Mouse (Mus musculus) adrenal gland, adult 8-10 months (tissue): ENCODE results near the gene Gstm7. TPM values are rescaled to one million over a fixed set of nuclear protein-coding genes. Genes with fewer than 3 reads are reported as not detected.
"Not testable (repeated sequence)": the region's sequence is repeated elsewhere in the genome, so short reads cannot be mapped to it uniquely, and the experiment has no call there.

ENCODE experiments used
- DNase-seq: peaks from one replicate; pipeline ENCODE4 v3.0.0; 2022
- total RNA-seq, 4 experiments: library from RNA; stranded (reverse); gene quantifications; 2 replicates each; pipeline ENCODE4 v1.2.4; 2022

Gene Gstm7
- total RNA-seq, 4 experiments from 2014 or later: 135 to 182 (median 168) TPM

- DNase-seq: no peak
Measured at GRCm38 (mm10) chr3:107932128-107932527, 511 bp upstream of the Gstm7 start.

- no peak for DNase-seq
Measured at GRCm38 (mm10) chr3:107931134-107931533, 483 bp downstream of the Gstm7 start.

DNA sequence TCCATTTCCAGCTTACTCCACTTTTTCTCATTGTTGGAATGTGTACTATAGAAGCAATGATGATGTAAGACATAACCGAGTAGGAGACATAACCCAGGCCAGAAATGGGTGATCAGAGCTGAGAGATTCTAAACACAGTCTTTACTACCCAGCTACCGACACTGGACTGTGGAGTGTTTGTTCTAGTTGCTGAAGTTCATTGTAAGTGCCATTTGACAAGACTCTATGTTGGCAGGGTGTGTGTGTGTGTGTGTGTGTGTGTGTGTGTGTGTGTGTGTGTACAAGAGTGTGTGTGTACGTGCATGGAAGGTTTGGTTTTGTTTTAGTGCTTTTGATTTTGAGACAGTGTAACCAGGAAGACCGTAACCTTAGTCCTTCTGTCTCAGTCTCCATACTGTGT lies 1.9 kb downstream of the Gstm7 start:
- DNase-seq: no peak

DNA sequence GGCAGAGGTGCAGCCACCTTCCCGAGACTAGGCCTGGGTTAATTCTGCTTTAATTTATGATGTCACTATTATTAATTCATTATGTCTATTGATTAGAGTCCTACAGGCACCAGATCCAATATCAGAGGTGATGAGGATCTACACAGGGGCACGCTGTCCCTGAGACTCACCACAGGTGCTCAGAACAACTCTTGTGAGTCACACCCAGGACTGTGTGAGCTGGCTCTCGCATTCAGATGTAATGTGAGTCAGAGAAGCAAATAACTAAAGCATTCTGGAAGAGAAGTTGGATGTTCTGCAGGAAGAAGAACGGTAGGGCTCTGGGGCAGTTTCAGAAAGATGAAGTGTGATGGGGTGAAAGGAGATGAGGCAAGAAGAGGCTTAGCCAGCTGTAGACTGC lies 2.4 kb downstream of the Gstm7 start:
- no peak for DNase-seq

DNA sequence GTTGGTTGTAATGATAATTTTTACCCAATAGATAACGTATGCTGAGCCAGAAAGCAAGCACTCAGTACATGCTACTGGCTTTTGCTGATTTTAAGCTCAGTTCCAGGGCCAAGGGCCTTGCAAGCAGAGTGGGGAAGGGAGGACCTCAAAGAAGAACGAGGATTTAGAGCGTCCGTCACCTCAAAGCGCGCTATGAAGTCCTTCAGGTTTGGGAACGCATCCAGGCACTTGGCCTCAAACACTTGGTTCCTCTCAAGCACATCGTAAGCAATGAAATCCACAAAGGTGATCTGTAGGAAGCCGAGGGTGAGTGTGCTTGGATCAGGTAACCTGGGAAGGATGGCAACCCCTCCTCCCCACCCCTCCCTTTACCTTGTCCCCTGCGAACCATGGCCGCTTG lies 2.9 kb downstream of the Gstm7 start:
- DNase-seq: no peak

- DNase-seq: no peak
Measured at GRCm38 (mm10) chr3:107927841-107928240, 3.8 kb downstream of the Gstm7 start.

DNA sequence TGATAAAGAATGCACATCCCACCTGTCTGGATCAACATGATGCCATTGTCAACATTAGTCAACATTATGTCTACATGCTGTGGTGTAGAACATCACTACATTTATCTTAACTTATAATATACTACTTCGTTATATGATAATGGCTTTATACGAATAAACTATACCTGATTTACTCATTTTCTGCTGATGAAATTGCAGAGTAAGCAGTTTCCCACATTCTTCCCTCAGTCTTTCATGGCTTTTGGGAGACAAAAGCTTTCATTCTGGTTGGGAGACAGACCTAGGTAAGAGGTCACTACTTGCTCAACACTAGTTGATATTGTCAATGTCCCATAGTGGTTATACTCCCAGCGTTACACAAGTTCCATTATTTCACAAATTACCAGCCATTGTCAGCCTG lies 6.3 kb downstream of the Gstm7 start:
- no peak for DNase-seq

GRCm38 (mm10) chr3:107920348-107920747 lies 11.3 kb downstream of the Gstm7 start:
- DNase-seq: no peak

GRCm38 (mm10) chr3:107917783-107918408 lies 13.7 kb downstream of the Gstm7 start:
- DNase-seq: no peak

DNA sequence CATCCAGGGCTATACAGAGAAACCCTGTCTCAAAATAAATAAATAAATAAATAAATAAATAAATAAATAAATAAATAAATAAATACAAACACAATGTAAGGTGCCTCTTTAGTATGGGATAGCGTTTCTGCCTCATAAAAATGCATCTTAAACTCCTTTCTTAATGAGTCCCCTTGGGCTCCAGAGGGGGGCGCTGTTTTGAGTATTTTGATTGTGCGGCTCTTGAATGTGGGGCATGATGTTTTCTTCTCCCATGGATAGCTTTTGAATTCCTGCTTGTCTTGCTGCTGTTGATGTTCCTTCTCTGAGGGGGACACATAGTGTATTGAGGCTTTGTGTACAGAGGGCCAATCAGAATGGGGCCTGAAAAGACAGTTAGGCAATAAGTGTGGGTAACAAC lies 14.5 kb downstream of the Gstm7 start:
- DNase-seq: no peak

DNA sequence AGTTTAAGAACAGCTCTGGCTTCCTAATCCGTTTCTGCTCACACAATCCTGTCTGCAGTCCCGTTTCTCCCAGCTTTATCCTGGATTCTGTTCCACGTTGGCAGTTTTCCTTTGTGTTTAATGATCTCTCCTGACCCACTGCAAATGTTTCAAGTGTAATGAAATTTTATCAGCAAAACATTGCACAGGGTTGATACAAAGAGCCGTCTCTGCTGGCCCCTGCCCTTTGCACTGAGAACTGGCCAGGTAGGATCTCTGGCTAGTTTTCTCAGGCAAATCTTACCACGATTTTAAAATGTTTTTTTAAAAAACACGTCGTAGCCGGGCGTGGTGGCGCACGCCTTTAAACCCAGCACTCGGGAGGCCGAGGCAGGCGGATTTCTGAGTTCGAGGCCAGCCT lies 14.9 kb downstream of the Gstm7 start:
- no peak for DNase-seq

GRCm38 (mm10) chr3:107905942-107906341 lies 25.7 kb downstream of the Gstm7 start:
- DNase-seq: no peak

DNA sequence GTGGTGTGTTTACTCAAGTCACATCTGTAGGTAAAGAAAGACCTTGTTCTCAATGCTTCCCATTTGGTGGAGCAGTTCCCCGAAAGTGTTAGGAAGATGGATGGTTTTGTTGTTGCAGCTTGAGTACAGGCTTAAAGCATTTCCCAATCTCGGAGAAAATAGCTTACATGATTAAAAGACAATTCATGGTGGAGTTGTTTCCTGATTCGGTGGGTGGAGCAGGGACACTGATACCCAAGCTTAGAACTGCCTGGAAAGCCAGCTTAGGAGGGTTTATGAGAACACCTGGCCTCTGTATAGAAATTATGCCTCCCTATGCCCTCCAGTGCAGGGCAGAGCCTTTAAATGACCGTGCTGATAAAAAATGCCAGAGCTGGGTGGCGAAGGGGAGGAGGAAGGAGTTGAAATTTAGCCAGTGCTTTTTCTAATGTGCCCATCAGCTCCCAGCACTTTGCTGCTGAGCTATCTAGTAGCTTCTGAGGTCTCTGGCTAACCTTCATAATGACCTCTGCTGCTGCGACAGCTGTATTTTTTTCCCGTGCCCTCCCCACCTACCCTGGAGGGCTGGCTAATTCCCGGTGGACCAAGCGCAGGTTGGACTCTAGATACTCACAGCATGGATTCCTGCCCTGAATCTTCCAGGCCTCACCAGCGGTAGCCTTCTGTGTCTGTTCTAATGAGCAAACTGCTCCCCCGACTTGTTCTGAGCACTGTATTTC lies 30.5 kb downstream of the Gstm7 start:
- no peak for DNase-seq

- no peak for DNase-seq
Measured at GRCm38 (mm10) chr3:107898691-107899090, 32.9 kb downstream of the Gstm7 start.

DNA sequence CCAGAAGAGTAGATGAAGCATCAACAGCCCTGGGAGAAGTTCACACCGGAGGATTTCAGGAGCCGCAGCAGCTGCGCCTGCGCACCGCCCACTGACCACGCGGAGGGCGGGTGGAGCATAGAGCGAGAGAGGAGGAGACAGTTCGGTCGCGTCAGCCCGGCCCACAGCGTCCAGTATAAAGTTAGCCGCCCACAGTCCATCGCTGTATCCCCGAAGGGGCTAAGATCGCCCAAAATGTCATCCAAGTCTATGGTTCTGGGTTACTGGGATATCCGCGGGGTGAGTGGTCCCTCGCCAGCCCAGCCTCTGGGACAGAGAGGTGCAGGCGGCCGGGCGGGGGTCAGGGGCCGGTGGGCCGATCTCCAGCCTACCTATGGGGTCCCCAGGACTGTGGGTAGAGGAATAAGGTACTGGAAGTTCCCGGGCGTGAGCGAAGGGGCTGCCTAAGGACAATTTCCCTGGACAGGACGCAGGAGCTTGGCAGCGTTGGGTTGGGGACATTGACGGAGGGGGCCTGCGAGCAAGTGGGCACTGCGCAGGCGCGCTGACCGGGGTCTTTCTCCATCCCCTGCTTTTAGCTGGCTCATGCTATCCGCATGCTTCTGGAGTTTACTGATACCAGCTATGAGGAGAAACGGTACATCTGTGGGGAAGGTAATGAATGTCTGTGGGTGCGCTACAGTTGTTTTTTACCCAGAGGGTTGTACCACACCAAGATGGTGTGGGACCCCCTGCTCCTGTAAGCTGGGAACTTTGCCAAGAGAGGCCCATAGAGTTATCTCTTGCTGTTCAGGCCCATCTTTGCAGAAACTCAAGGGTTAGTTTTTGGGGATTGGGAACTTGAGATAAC lies 35.7 kb downstream of the Gstm7 start, which contains the start of gene Gstm5:
TSS of gene Gstm5 (plus strand) at position 102 of the 850 bp plus-strand sequence.
- peak; percentile 78 for DNase-seq

GRCm38 (mm10) chr3:107895194-107895719 lies 36.4 kb downstream of the Gstm7 start:
- no peak for DNase-seq

DNA sequence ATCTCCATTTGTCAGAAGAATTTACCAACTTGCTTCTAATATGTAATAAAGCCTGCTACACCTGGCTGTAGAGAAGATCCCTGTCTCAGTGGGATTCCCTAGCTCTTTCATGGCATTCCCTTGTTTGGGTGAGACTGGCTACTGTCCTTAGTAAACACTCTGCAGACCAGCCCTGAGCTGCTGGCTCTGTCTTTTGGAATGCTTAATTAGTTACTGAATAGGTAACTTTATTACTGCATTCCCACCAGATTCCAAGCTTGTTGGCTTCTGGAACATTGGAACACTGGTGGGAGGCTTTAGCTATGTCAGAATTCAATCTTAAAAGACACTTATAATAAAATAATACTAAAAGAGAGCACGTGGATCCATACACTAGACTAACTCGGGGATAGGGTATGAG lies 42.4 kb downstream of the Gstm7 start:
- DNase-seq: not testable (repeated sequence)

DNA sequence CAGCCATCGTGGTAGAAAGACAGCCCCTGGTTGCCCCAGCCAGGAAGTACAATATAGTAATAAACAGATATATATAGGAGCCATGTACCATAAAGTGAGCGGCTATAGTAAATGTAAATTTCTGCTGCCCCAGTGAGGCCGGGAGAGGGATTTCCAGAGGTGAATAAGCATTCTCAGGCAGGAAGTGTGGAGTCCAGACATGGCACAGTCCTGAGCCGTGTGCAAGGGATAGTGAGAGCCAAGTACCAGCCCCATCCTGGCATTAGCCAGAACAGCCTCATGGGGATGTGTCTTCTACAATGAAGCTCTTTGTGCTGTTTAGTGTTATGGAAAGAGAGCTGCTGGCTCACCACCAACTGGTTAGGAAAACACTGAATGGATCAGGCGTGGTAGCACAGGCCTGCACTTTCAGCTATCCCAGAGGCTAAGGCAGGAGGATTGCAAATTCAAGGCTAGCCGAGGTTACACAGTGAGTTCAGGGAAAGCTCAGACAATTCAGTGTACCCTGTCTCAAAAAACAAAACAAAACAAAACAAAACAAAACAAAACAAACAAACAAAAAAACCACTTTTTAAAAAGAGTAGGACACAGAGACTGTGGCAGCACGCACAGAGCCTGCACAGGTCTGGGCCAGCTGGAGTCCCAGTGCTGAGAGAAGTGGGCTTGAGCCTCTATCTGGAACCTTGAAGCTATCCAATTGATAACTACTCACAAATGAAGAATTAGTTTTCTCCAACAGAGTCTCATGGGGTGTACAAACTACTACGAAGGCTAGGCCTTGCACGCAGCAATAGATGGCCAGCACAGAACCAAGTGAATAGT lies 43.7 kb downstream of the Gstm7 start:
- DNase-seq: no peak

DNA sequence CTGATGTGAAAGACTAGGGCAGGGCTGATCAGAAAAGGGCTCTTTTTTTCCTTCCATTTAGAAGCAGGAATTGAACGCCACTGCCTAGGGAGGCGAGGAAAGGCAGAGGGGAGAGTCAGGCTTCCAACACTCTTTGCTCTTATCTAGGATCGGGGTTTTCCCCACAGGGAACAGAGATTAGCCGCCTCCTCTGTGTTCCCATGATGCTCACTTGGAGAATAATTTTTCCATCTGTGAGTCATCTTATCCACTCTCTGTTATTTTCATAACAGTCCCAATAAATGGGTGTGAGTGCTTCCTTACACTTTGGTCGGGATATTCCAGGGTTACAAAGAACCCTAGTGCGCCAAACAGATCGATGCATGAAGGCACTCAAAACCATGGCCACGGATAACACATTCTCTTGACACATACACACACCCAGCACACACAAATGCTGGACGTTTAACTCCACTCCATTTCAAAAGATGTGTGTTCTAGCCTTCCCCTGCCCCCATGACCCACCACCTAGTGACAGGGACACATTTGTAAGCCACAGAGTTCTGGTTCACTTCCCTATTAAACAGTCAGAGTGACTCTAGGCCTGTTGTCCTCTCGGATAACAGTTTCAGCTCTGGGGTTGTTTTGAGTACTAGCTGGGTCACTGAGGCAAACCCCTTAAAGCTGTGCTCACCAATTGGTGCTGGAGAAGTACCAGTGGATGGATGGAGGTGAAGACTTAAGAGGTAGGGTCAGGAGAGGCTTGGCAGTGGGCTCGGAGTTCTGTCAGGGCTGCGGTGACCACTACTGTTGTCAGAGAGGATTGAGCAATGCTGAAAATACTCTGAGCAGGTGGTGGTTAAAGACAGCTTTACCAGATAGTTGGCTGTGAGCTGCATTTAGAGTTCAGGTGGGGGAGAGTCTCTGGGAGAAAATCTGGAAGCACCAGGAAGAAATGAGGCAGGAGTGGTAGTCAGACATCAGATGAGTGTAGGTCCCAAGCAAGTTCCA lies 53.6 kb downstream of the Gstm7 start:
- no peak for DNase-seq

DNA sequence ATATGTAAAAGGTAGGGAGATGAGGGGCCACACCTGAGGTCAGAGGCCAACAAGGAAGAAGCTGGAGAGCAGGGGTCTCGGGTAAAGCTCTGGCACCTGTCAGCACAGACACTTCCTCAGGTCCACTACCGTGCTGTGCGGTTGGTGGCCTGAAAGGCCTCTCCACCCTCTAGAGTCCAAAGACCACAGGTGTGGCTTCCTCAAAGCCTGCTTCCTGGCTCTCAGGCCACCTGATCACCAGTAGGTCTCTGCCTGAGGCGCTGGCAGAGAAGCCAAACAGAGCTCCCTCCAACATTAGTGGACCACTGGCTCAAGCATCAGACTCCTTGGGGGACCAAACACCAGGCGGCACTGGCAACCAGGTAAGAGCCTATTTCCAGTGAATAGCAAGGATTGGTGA lies 54.6 kb downstream of the Gstm7 start, which contains the start of gene Eps8l3:
TSS of gene Eps8l3 (plus strand) at position 225 of the 400 bp plus-strand sequence.
- no peak for DNase-seq
